Mouse (Mus musculus): Measurements from ENCODE around the gene Sox4. TPM values are rescaled to one million over a fixed set of nuclear protein-coding genes. Genes with fewer than 3 reads are reported as not detected.

Sox4 gene
- polyA plus RNA-seq, 1 experiment from 2014 or later, result 51.7 TPM

DNA sequence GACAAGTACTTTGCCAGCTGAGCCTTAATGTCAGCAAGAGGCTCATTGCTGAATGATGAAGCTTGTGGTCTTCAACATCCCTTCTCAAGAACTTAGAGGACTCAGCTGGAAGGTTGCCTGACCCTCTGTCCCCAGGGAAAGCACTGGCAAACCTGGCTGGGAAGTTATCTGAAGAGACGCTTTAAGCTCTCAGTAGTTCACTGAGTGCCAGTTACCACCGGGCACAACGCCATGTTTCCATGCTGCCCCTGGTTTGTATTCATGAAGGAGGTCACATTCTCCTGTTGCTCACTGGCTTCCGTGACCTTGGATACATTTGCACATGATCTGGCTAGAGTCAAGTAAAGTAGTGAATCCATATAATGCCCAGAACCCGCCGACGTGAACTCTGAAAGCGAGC is 20.1 kb downstream of the Sox4 start:
- TF ChIP-seq CTCF (IDR thresholded peaks at IDR 0.05), result no peak
- no peak for TF ChIP-seq EP300 (IDR thresholded peaks at IDR 0.05)
- WGBS, result 83% methylated on average over 8 of the region's 8 CpGs

DNA sequence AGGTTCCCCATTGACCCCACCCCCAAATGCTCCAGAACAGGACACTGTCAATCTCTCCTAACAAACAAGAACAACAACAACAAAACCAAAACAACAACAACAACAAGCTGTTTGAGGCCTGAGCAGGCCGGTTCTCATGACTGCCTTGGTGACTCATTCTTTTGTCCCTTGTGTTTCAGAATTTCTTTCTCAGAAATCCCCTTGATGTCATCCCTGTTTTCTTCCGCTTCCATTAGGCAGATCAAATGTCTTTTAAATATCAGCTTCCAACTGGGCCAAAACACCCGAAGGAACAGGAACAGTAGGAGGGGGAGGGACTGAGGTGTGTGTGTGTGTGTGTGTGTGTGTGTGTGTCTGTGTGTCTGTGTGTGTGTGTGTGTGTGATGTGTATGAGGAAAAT is 21.7 kb downstream of the Sox4 start:
- Histone ChIP-seq H3K4me3 (ENCODE audit: low read depth, low read length) (no peak overlapping the region), H3K4me2 (replicated peaks; ENCODE audit: low read depth, low read length) (no peak overlapping the region), H3K9me3 (ENCODE audit: low read length) (no peaks in the 10 kb centered on the region), H3K9ac (replicated peaks; ENCODE audit: low read depth) (no peak overlapping the region), H3K4me1 (ENCODE audit: insufficient read depth, low read depth, low read length) (no peaks in the 10 kb centered on the region), H3K36me3 (ENCODE audit: insufficient read depth, low read length) (no peaks in the 10 kb centered on the region), H3K27me3 (replicated peaks; ENCODE audit: insufficient read depth, low read length) (no peaks in the 10 kb centered on the region), H3K27ac (ENCODE audit: low read length) (no peak overlapping the region)
- DNase-seq (ENCODE audit: low spot score), result no peak
- 55% methylated on average over 3 of the region's 3 CpGs for WGBS
- TF ChIP-seq EP300 (IDR thresholded peaks at IDR 0.05), result no peak
- no peak for TF ChIP-seq CTCF (IDR thresholded peaks at IDR 0.05)
- ATAC-seq, result no peak

More for the DNA sequence above, 20.1 kb downstream of the Sox4 start:
- ATAC-seq, result no peak
- H3K36me3 ChIP-seq (ENCODE audit: insufficient read depth, low read length), result no peaks in the 10 kb centered on the region
- no peak overlapping the region for H3K4me3 ChIP-seq (ENCODE audit: low read depth, low read length)
- H3K9ac ChIP-seq (replicated peaks; ENCODE audit: low read depth), result no peak overlapping the region
- H3K27ac ChIP-seq (ENCODE audit: low read length), result no peak overlapping the region
- no peak for DNase-seq (ENCODE audit: low spot score)
- H3K4me2 ChIP-seq (replicated peaks; ENCODE audit: low read depth, low read length), result no peak overlapping the region
- H3K9me3 ChIP-seq (ENCODE audit: low read length), result no peaks in the 10 kb centered on the region
- no peaks in the 10 kb centered on the region for H3K4me1 ChIP-seq (ENCODE audit: insufficient read depth, low read depth, low read length)
- no peaks in the 10 kb centered on the region for H3K27me3 ChIP-seq (replicated peaks; ENCODE audit: insufficient read depth, low read length)

GRCm38 (mm10) chr13:28931266-28931665 is 22.2 kb downstream of the Sox4 start:
- no peak overlapping the region for H3K27ac ChIP-seq (ENCODE audit: low read length)
- H3K4me1 ChIP-seq (ENCODE audit: insufficient read depth, low read depth, low read length), result no peaks in the 10 kb centered on the region
- ATAC-seq (peak; percentile 63), DNase-seq (ENCODE audit: low spot score) (no peak)
- WGBS, result 80% methylated on average over 3 of the region's 3 CpGs
- no peak overlapping the region for H3K4me3 ChIP-seq (ENCODE audit: low read depth, low read length)
- no peaks in the 10 kb centered on the region for H3K36me3 ChIP-seq (ENCODE audit: insufficient read depth, low read length)
- no peaks in the 10 kb centered on the region for H3K27me3 ChIP-seq (replicated peaks; ENCODE audit: insufficient read depth, low read length)
- TF ChIP-seq EP300 (IDR thresholded peaks at IDR 0.05), result no peak
- no peak for TF ChIP-seq CTCF (IDR thresholded peaks at IDR 0.05)
- H3K4me2 ChIP-seq (replicated peaks; ENCODE audit: low read depth, low read length), result no peak overlapping the region
- H3K9ac ChIP-seq (replicated peaks; ENCODE audit: low read depth), result no peak overlapping the region
- H3K9me3 ChIP-seq (ENCODE audit: low read length), result no peaks in the 10 kb centered on the region

DNA sequence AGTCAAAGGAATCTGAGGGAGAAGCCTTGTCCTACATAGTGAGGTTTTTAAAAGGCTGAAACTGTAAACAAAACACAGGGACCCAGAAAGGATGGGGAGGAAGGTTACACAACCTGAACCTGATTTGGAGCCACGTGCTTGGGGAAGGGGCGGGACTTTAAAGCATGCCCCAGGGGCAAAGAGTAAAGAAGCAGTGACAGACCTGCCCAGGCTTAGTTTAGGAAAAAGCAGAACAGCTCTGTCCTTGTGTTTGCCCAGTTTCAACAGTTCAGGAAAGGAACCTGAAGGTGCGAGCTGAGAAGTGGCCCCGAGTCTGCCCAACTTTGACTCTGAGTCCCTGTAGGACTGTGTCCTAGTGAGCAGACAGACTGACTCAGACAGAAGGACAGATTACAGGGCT is 23.1 kb downstream of the Sox4 start:
- H3K4me2 ChIP-seq (replicated peaks; ENCODE audit: low read depth, low read length), result no peak overlapping the region
- H3K36me3 ChIP-seq (ENCODE audit: insufficient read depth, low read length), result no peaks in the 10 kb centered on the region
- H3K9ac ChIP-seq (replicated peaks; ENCODE audit: low read depth), result no peak overlapping the region
- DNase-seq (ENCODE audit: low spot score), result no peak
- no peak overlapping the region for H3K27ac ChIP-seq (ENCODE audit: low read length)
- H3K27me3 ChIP-seq (replicated peaks; ENCODE audit: insufficient read depth, low read length), result no peaks in the 10 kb centered on the region
- 51% methylated on average over 4 of the region's 4 CpGs for WGBS
- no peak for ATAC-seq
- H3K4me1 ChIP-seq (ENCODE audit: insufficient read depth, low read depth, low read length), result no peaks in the 10 kb centered on the region
- TF ChIP-seq CTCF (IDR thresholded peaks at IDR 0.05) (no peak), EP300 (IDR thresholded peaks at IDR 0.05) (no peak)
- no peak overlapping the region for H3K4me3 ChIP-seq (ENCODE audit: low read depth, low read length)
- no peaks in the 10 kb centered on the region for H3K9me3 ChIP-seq (ENCODE audit: low read length)

- Histone ChIP-seq H3K36me3 (ENCODE audit: insufficient read depth, low read length) (no peaks in the 10 kb centered on the region), H3K9ac (replicated peaks; ENCODE audit: low read depth) (no peak overlapping the region), H3K4me1 (ENCODE audit: insufficient read depth, low read depth, low read length) (no peaks in the 10 kb centered on the region), H3K27ac (ENCODE audit: low read length) (no peak overlapping the region), H3K4me3 (ENCODE audit: low read depth, low read length) (no peak overlapping the region), H3K4me2 (replicated peaks; ENCODE audit: low read depth, low read length) (no peak overlapping the region), H3K27me3 (replicated peaks; ENCODE audit: insufficient read depth, low read length) (no peaks in the 10 kb centered on the region), H3K9me3 (ENCODE audit: low read length) (no peaks in the 10 kb centered on the region)
- no peak for ATAC-seq
- no peak for DNase-seq (ENCODE audit: low spot score)
- TF ChIP-seq CTCF (IDR thresholded peaks at IDR 0.05), result no peak
- TF ChIP-seq EP300 (IDR thresholded peaks at IDR 0.05), result no peak
- 30% methylated on average over 3 of the region's 3 CpGs for WGBS
Measured at GRCm38 (mm10) chr13:28929936-28930335, 23.6 kb downstream of the Sox4 start.

- Histone ChIP-seq H3K4me1 (ENCODE audit: insufficient read depth, low read depth, low read length) (no peaks in the 10 kb centered on the region), H3K9me3 (ENCODE audit: low read length) (no peaks in the 10 kb centered on the region), H3K9ac (replicated peaks; ENCODE audit: low read depth) (no peak overlapping the region), H3K27me3 (replicated peaks; ENCODE audit: insufficient read depth, low read length) (no peaks in the 10 kb centered on the region), H3K4me3 (ENCODE audit: low read depth, low read length) (no peak overlapping the region), H3K36me3 (ENCODE audit: insufficient read depth, low read length) (no peaks in the 10 kb centered on the region), H3K27ac (ENCODE audit: low read length) (no peak overlapping the region), H3K4me2 (replicated peaks; ENCODE audit: low read depth, low read length) (no peak overlapping the region)
- DNase-seq (ENCODE audit: low spot score) (no peak), ATAC-seq (no peak)
- no peak for TF ChIP-seq CTCF (IDR thresholded peaks at IDR 0.05)
- no peak for TF ChIP-seq EP300 (IDR thresholded peaks at IDR 0.05)
- 91% methylated on average over 3 of the region's 3 CpGs for WGBS
Measured at GRCm38 (mm10) chr13:28923136-28923535, 30.4 kb downstream of the Sox4 start.
